Comparison of ENCODE assay signal across 8 mouse cellular contexts in the genomic region with DNA sequence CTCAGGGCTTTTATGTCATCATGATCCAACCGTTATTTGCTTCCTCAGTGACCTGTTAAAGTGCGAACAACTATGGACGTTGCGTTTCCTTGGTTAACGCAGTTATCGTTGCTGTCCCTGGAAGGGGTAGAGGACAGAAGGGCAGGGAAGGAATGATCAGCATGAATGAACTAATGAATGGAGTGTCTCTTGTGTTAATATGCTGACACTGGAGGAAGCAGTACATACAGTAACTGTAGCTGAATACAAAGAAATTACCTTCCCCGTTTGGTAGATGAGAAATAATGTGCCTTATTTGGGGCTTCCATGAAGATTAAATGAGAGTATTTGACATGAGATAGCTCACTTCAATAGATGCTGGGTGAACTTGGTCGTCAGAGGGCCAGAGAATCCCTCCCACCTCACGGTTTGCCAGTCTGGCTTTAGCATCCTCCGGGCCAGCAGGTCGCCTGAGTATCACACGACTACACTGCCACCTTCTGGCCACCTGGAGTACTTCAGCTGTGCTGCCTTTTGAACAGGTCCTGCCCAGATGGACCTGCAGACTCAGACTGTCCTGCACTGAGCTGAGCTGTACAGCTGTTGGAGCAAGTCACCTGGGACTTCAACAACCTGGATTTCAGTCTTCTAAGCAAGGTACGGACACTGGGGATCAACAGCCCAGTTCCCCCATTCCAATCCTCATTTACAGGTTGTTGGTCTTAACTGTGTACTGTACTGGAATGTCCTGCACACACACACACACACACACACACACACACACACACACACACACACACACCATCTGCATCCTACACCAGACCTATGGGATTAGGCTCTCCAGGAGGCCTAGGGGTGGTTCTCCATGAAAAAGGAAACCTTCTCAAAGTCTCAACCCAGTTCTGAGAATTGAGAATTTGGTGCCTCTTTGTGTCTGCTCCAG. TPM values are rescaled to one million over a fixed set of nuclear protein-coding genes. Genes with fewer than 3 reads are reported as not detected.
DNase-seq lines count a peak whose midpoint lies in the region; ATAC-seq and TF ChIP-seq lines count a peak whose summit lies in the region.

No protein-coding gene starts in this region.

- no peak for TF ChIP-seq POLR2A in heart, adult 2 months (IDR thresholded peaks at IDR 0.05; ENCODE audit: insufficient read depth, low read depth, low read length)

- peak; percentile 30 for ATAC-seq in embryonic facial prominence, embryonic 12.5 days (ENCODE audit: insufficient number of reproducible peaks, insufficient read depth, low FRiP score, low TSS enrichment)
- peak; percentile 39; the same call in 1 of the 2 replicates for ATAC-seq in limb, embryonic 12.5 days (ENCODE audit: insufficient number of reproducible peaks, insufficient read depth, low FRiP score, low TSS enrichment, low read depth)
- ATAC-seq in monocyte, adult 5-6 weeks (replicated peaks; ENCODE audit: insufficient number of reproducible peaks, low FRiP score, low TSS enrichment, poor library complexity, severe bottlenecking), result peak; percentile 92

- no peaks in the 10 kb centered on the region for H3K36me3 ChIP-seq in embryonic facial prominence, embryonic 12.5 days
- no peaks in the 10 kb centered on the region for H3K36me3 ChIP-seq in heart, adult 2 months (ENCODE audit: control insufficient read depth, insufficient read depth, low read length)
- no peaks in the 10 kb centered on the region for H3K36me3 ChIP-seq in limb, embryonic 12.5 days

- no peaks in the 10 kb centered on the region for H3K79me2 ChIP-seq in heart, adult 2 months (replicated peaks; ENCODE audit: control insufficient read depth, insufficient read depth, low read length)

- TF ChIP-seq EP300 in heart, adult 2 months (IDR thresholded peaks at IDR 0.05; ENCODE audit: insufficient read depth, low read depth, low read length), result peak; percentile 93

- H3K9me3 ChIP-seq in embryonic facial prominence, embryonic 12.5 days, result no peaks in the 10 kb centered on the region
- H3K9me3 ChIP-seq in limb, embryonic 12.5 days, result no peaks in the 10 kb centered on the region

- H3K27me3 ChIP-seq in embryonic facial prominence, embryonic 12.5 days, result peaks cover 6% of the 10 kb centered on the region; the same call in 1 of the 2 replicates
- no peaks in the 10 kb centered on the region for H3K27me3 ChIP-seq in heart, adult 2 months (ENCODE audit: control insufficient read depth, insufficient read depth, low read length)
- H3K27me3 ChIP-seq in limb, embryonic 12.5 days, result no peaks in the 10 kb centered on the region

- H3K4me1 ChIP-seq in embryonic facial prominence, embryonic 12.5 days, result 0 out of 2 replicates have a peak, but pooled peaks cover 3% of the 10 kb centered on the region
- peaks cover 2% of the 10 kb centered on the region for H3K4me1 ChIP-seq in heart, adult 2 months (ENCODE audit: control insufficient read depth, insufficient read depth, low read length)
- H3K4me1 ChIP-seq in limb, embryonic 12.5 days (replicated peaks), result 0 out of 2 replicates have a peak, but pooled peaks cover 2% of the 10 kb centered on the region

- no peak overlapping the region for H3K4me2 ChIP-seq in embryonic facial prominence, embryonic 12.5 days (replicated peaks)
- no peak overlapping the region for H3K4me2 ChIP-seq in limb, embryonic 12.5 days

- peak; percentile 75 for DNase-seq in 416B (ENCODE audit: low read depth)
- DNase-seq in adrenal gland, postnatal 25 days, result peak; percentile 85
- peak; percentile 85 to 91 for DNase-seq in heart, adult 2 months
- DNase-seq in kidney, adult 9 months, result peak; percentile 93
- peak; percentile 69 to 73 for DNase-seq in spleen, postnatal 36 days (ENCODE audit: low spot score in 2 of 2)

- intact Hi-C loops in heart, adult 2 months (cut with DNase I), result loop anchor here (1.0 to 5.0 kb wide), 4 partner anchors 70 to 605 kb away; a partner anchor contains a TSS

- 47% methylated on average over 13 of the region's 13 CpGs for WGBS in embryonic facial prominence, embryonic 12.5 days
- 46% methylated on average over 13 of the region's 13 CpGs for WGBS in heart, adult 2 months
- WGBS in limb, embryonic 12.5 days, result 50% methylated on average over 13 of the region's 13 CpGs

- TF ChIP-seq CTCF in heart, adult 2 months (IDR thresholded peaks at IDR 0.05), result no peak; the same call in 1 of the 2 replicates

- no peak overlapping the region for H3K9ac ChIP-seq in embryonic facial prominence, embryonic 12.5 days
- H3K9ac ChIP-seq in heart, adult 2 months (ENCODE audit: low read depth, low read length), result no peak overlapping the region
- no peak overlapping the region for H3K9ac ChIP-seq in limb, embryonic 12.5 days (replicated peaks)

- no peak overlapping the region for H3K4me3 ChIP-seq in embryonic facial prominence, embryonic 12.5 days
- H3K4me3 ChIP-seq in heart, adult 2 months, result no peak overlapping the region
- no peak overlapping the region for H3K4me3 ChIP-seq in limb, embryonic 12.5 days (replicated peaks)

- H3K27ac ChIP-seq in embryonic facial prominence, embryonic 12.5 days, result no peak overlapping the region
- no peak overlapping the region for H3K27ac ChIP-seq in heart, adult 2 months
- no peak overlapping the region for H3K27ac ChIP-seq in limb, embryonic 12.5 days

RNA-seq across cellular contexts. Expression of a gene that starts 56.2 kb away (rescaled TPM):
- total RNA-seq in adrenal gland, postnatal 25 days (2021), result 101 and 114 TPM in 2 replicates
- polyA plus RNA-seq in embryonic facial prominence, embryonic 12.5 days (2016; fragmentation: Nextera tagmentation; extraction: Ambion mirVana), result 60.6 and 68.3 TPM in 2 replicates
- total RNA-seq in heart, adult 2 months (2021), result 10 to 100 TPM; 77.8 to 85.5 TPM
- polyA plus RNA-seq in heart, adult 2 months (2012; rRNA removed), result 75.7 and 120 TPM in 2 replicates
- 65.6 and 66.6 TPM in 2 replicates for polyA plus RNA-seq in limb, embryonic 12.5 days (2016; fragmentation: Nextera tagmentation; extraction: Ambion mirVana)
- 47.0 to 58.3 TPM (median 51.6 TPM) in 3 replicates for total RNA-seq in monocyte, adult 5-6 weeks (2017)

Comparison
In these comparisons a context has a peak if more than half of its experiments do, and no peak if none do; other contexts are left out.
1. ATAC-seq: peak in every context shown above with its lines; median percentile 92 in monocyte, adult 5-6 weeks; 39 in limb, embryonic 12.5 days; 30 in embryonic facial prominence, embryonic 12.5 days.